Mouse (Mus musculus) E14TG2a.4 (cell line): Measurements from ENCODE around the gene Ripor3.

ENCODE experiments used
- CTCF ChIP-seq: conservative IDR thresholded peaks from 2 replicates; pipeline ENCODE4 v1.5.1; 2014; ENCODE audit warnings: low read length
- NANOG ChIP-seq: IDR thresholded peaks from 2 replicates; pipeline ENCODE4 v1.6.1; 2014; ENCODE audit warnings: borderline replicate concordance, low read length, mixed read lengths
- POU5F1 ChIP-seq: IDR thresholded peaks from 2 replicates; pipeline ENCODE4 v1.6.1; 2014; ENCODE audit warnings: low read length, borderline replicate concordance

GRCm38 (mm10) chr2:167975746-167976145 lies 34.7 kb downstream of the Ripor3 start:
- TF ChIP-seq CTCF, result no peak
- TF ChIP-seq NANOG, result no peak
- TF ChIP-seq POU5F1, result no peak
